Mouse (Mus musculus): ENCODE results near the gene Zfp185.
"Not testable (repeated sequence)": the region's sequence is repeated elsewhere in the genome, so short reads cannot be mapped to it uniquely, and the experiment has no call there.

Zfp185 gene

DNA sequence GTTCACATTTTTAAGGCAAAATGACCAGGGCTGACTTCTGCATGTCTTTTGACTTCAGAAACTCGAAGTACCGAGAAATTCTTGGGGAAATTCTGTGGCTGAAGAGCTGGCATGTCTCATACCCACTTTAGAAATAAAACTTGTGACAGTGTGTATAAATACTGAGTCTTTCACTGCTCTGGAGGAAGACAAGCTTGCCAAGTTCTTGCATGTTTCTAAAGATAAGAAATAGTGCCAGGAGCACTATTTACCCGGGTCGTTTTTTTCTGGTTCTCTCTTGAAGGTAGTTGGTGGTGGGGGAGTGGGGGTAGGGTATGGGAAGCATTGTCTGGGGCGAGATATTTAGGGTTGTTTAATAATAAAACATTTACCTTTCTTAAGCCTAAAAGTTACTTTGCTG is 75.2 kb downstream of the Zfp185 start:
- DNase-seq (ENCODE audit: low spot score) = no peak

DNA sequence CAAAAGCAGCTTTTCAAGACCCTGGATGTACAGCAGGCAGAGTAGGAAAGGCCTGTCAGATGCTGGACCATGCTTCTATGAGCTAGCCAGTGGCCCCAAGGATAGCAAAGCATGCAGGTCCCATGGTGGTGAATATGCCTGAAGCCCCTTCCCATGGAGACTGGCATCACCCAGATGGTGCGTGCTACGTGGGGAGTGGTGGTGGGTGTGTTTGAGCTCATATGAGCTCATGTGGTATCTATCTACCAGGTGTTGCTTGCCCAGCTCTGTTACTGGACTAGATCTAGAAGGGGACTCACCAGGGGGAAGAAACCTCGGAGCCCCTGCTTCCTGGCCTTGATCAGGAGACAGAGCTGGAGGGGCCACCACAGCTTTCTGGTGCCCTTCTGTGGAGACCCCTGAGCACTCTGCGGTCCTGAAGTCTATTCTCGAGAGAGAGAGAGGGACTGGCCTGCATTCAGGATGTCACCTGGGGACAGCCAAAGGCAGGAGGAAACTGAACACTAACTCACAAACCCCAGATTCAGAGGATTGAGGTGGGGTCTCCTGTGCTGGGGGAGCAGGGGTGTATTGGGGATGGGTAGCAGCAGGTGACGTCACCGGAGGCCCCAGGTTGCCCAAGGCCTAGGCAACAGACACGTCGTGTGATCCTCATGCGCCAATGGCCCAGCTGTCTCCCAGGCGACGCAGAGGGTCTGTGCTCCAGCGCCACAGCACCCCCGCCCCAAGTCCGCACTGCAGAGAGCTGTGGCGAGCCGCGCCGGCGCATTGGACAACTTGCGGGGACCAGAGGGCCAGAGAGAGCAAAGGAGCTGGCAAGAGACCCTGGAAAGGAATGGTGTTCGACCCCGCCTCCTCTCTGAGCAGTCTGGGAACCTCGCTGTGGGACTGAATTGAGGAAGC is 76.6 kb downstream of the Zfp185 start:
- DNase-seq (ENCODE audit: low spot score) = no peak

DNA sequence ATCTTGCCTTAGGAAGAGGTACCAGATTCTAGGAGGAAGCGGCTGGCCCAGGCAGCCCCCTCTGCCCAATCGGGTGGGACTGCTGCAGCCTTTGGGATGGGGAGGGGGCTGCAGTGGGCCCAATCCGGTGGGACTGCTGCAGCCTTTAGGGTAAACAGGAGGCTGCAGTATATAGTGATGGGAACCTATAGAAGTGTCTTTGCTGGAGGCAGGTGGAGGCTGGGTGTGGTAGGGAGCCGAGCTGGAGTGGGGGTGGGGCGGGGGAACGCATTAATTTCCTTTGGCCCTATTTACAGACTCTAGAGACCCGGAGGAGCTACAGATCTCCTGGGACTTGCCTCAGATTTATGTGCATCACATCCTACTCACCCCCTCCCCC is 77.3 kb downstream of the Zfp185 start, which contains the start of gene Pnma3:
TSS of gene Pnma3 (plus strand) at position 373 of the 379 bp plus-strand sequence.
- no peak for DNase-seq (ENCODE audit: low spot score)

DNA sequence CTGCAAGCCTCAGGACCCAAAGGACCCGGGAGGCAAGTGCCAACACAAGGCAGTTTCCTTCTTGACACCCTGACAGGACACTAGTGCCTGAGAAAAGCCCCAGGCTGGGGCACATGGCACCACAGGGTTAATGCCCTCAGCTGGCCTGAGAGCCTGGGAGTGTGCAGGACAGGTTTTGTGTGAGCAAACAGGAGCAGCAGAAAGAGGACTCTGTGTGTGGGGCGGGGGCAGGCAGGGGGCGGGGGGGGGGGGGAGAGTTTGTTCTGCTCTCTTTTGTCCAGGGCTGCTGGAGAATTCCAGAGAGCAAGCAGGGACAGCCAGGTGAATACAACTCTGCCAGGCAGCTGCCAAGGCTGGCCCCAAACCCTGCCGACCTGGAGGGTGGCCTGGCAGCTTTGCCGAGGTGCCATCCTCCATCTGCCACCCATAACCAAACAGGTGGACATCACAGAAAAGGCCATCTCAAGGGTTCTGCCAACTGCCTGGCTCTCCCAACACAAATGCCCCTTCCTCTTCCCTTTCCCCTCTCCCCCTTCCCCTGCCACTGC is 79.7 kb downstream of the Zfp185 start:
- not testable (repeated sequence) for DNase-seq (ENCODE audit: low spot score)
